Mouse (Mus musculus): ENCODE data around the gene Dach2. TPM values are rescaled to one million over a fixed set of nuclear protein-coding genes. Genes with fewer than 3 reads are reported as not detected.
A peak's percentile ranks its signal among the peaks of the same experiment; 100 is the strongest.
"Not testable (repeated sequence)": the region's sequence is repeated elsewhere in the genome, so short reads cannot be mapped to it uniquely, and the experiment has no call there.

The Dach2 gene
- total RNA-seq (2021): under 1 TPM; 0.18 to 0.21 TPM
- long read RNA-seq, experiment 1: 0 reads
- long read RNA-seq, experiment 2, partial matches to known transcripts: 0 of 1 reads
- long read RNA-seq, experiment 2, other reads (novel, unspliced or antisense): 1 of 1 reads

DNA sequence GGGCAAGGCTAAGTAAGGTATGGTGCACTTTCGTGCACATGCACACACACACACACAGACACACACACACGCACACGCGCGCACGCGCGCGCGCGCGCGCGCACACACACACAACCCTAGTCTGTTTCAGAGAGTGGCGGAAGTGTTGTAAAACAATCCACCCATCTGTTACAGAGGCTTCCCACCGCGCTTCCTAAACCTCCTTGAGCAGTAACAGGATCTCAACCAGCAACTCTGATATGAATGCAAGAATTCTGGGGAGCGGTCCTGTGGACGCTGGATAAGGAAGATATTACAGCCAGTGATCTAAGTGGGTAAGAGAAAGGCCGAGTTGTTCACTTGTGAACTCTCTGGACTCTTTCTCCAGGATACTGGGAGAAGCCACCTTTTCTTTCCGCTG, at the start of gene Dach2:
Dach2 (plus strand) TSS at position 107 of the 400 bp plus-strand sequence.
- intact Hi-C loops (cut with DNase I; ENCODE audit: low total_unique reads): no loop called here
- DNase-seq: no peak

GRCm38 (mm10) chrX:113252427-113252826, 44.9 kb upstream of the Dach2 start:
- intact Hi-C loops (cut with DNase I; ENCODE audit: low total_unique reads); DNase-seq: not testable (repeated sequence)

DNA sequence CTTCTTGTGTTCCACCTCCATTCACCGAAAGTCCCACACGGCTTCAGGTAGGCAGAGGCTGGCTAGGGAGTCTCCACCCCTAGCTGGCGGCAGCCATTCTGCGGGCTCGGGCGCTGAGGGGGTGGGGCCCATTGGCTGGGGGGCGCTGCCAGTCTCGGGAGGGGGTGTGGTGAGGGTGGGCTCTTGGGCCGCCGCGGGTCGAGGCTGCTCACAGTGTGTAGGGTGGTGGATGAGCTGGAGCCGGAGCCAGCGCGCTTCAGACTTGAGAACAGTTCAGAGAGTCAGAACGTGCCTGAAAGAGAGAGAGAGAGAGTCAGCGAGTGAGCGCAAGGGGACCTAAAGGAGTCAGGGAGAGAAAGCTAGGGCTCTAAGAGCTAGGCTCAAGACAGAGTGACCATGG, 721 bp downstream of the Dach2 start:
- peak; percentile 13 for DNase-seq
- intact Hi-C loops (cut with DNase I; ENCODE audit: low total_unique reads): no loop called here

- intact Hi-C loops (cut with DNase I; ENCODE audit: low total_unique reads): no loop called here
- DNase-seq: no peak
Observed at GRCm38 (mm10) chrX:113298468-113298867, 1.2 kb downstream of the Dach2 start.

DNA sequence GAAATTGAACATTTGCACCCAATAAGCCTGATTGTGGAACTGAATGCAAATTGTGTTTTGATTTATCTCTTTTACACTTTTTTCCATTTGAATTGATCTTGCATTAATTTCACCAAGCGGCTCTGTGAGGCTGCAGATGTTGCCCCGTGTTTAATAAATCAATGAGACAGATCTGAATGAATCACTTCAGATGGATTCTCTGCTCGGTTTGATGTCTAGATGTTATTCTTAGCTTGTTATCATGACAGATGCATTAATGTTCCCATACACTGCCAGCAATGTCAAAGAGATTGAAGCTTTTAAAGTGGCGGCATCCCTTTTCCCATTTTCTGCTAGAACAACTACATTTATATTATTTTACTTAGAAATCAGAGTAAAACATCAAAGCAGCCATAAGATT, 7.0 kb downstream of the Dach2 start:
- intact Hi-C loops (cut with DNase I; ENCODE audit: low total_unique reads): no loop called here
- DNase-seq: no peak

DNA sequence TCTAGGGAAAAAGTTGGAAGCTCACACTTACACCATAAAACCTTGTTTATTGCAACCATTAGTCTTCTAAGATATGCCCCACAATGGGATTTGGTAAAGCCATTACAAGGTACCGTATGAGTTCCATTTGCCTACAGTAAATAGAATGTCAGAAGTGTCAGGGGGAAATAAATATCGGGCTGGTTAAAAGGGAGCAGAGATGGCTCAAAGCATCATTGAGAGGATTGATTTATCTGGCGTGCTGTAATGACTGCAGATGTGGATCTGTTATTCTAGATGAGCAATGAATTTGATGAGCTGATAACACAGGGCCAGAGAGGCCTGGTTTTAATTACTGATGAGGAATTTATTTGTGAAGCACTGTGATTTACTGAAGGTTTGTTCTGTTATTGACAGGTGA, 40.8 kb downstream of the Dach2 start:
- no peak for DNase-seq
- intact Hi-C loops (cut with DNase I; ENCODE audit: low total_unique reads): no loop called here

DNA sequence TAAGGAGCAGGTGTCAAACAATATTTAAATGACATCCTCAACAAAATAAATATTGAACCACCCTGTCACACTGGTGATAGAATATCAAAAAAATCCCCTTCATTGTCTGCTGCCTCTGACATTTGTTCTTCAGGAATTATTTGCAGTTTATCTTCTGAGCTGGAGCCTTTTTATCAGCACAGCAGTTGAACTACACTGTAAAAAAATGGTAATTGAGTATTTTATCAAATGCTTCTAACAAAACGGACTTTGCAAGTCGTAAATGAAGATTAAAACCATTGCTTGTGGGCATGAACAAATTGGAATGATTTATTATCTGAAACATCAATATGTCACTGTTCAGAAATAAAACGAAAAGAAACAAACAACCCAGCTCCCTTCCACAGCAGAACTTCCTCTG, 97.1 kb downstream of the Dach2 start:
- intact Hi-C loops (cut with DNase I; ENCODE audit: low total_unique reads): no loop called here
- DNase-seq: no peak

DNA sequence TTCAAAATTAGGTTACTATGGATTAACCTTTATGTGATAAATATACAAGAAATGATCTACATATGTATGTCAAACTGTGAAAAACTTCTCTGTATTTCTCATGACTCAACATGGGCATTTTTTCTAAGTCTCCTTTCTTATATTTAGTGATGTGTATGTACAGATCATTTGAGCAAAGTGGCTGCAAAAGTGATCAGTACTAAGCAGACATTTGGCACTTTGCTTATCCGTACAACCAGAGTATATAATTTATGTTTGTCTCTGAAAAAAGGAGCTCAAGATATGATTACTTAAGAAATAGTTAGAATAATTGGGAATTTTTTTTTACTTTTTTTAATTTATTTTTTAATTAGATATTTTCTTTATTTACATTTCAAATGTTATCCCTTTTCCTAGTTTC, 111.4 kb downstream of the Dach2 start:
- intact Hi-C loops (cut with DNase I; ENCODE audit: low total_unique reads): no loop called here
- no peak for DNase-seq

DNA sequence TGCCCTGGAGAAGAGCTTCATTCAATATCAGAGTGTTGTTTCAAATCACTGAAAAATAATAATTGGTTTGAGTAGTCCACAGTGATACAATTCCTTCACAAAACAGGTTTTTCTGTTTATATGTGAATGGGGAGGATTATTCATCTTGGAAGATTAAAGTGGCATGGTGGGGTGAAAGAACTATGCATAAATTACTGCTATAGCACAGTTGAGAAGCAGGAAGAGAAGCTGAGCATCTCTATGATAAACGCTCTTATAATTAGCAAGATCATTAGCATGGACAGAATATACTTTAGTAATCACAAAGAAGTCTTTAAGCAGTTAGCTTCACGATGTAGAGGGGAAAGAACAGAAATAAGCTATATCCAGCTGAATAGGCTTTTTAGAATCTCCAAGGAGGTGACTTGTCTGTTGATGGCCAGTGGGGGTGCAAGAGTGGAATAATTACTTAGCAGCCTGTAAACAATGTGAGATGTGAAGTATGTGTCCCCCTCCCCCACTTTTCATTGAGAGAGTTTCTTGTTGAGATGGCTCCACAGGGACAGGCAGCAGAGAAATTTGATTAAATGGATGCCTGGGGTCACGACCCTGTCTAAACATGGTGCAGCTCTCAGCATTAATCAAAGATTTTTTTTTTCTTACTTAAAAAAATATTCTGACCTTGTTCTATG, 124.3 kb downstream of the Dach2 start:
- DNase-seq: no peak
- intact Hi-C loops (cut with DNase I; ENCODE audit: low total_unique reads): no loop called here

- no peak for DNase-seq
- intact Hi-C loops (cut with DNase I; ENCODE audit: low total_unique reads): no loop called here
Observed at GRCm38 (mm10) chrX:113482131-113482530, 184.8 kb downstream of the Dach2 start.

GRCm38 (mm10) chrX:113545106-113545505, 247.8 kb downstream of the Dach2 start:
- intact Hi-C loops (cut with DNase I; ENCODE audit: low total_unique reads): no loop called here
- DNase-seq: no peak

GRCm38 (mm10) chrX:113563897-113564296, 266.6 kb downstream of the Dach2 start:
- intact Hi-C loops (cut with DNase I; ENCODE audit: low total_unique reads): no loop called here
- no peak for DNase-seq

DNA sequence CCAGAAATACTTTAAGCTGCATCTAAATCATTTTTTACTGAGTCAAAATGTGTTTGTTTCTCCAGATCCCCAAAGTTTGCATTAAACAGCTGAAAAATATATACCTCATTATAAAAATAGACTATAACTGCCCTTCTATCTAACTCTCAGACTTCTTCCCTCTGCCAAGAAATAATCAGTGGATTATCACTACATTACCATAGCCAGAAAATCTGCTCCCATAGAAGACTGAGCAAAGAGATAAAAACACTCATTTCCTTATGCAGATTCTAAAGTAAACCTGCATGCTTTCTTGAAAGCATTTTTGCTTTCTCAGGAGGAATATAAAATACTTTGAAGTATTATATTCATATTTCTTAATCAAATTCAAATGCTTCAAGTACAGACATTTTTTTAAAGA, 368.8 kb downstream of the Dach2 start:
- DNase-seq: no peak
- intact Hi-C loops (cut with DNase I; ENCODE audit: low total_unique reads): no loop called here

DNA sequence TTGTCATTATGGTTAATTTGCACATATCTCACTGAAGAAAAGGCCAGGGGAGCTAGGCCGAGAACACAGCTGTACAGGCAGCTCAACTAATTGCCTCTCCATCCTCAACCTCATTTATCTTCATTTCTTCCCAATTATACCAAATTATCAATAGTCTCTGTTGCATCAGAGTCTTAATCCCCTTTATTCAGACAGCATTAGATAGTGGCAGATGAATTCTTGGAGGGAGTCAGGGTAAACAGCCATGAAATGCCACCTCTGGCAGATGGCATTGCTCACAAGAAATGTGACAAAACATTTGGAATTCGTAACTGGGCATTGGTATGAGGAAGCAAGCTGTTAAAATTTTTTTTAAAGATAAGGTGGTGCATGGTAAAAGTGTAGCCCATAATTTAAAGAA, 389.9 kb downstream of the Dach2 start:
- intact Hi-C loops (cut with DNase I; ENCODE audit: low total_unique reads): no loop called here
- DNase-seq: no peak

- DNase-seq: no peak
- intact Hi-C loops (cut with DNase I; ENCODE audit: low total_unique reads): no loop called here
Observed at GRCm38 (mm10) chrX:113712363-113712762, 415.1 kb downstream of the Dach2 start.

- intact Hi-C loops (cut with DNase I; ENCODE audit: low total_unique reads): no loop called here
- DNase-seq: no peak
Observed at GRCm38 (mm10) chrX:113724124-113724523, 426.8 kb downstream of the Dach2 start.

- DNase-seq: no peak
- intact Hi-C loops (cut with DNase I; ENCODE audit: low total_unique reads): no loop called here
Observed at GRCm38 (mm10) chrX:113747122-113747521, 449.8 kb downstream of the Dach2 start.

GRCm38 (mm10) chrX:113792264-113792663, 495.0 kb downstream of the Dach2 start:
- intact Hi-C loops (cut with DNase I; ENCODE audit: low total_unique reads): no loop called here
- no peak for DNase-seq

- no peak for DNase-seq
- intact Hi-C loops (cut with DNase I; ENCODE audit: low total_unique reads): no loop called here
Observed at GRCm38 (mm10) chrX:113810369-113810768, 513.1 kb downstream of the Dach2 start.

DNA sequence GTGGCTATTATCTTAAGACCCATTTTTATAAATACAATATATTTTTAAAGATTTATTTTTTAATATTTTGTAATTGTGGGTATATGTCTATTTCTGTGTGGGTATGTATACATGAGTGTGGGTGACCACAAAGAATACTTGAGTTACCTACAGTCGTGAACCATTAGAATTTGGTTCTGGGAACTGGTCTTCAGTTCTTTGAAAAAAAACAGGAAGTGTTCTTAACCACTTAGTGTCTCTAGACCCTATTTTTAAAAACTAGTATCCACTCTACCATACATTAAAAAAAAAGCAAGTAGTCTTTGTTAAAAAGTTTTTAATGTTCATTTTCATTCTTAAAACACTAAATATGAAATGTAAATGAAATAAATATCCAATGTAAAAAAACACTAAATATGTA, 529.5 kb downstream of the Dach2 start:
- intact Hi-C loops (cut with DNase I; ENCODE audit: low total_unique reads): no loop called here
- no peak for DNase-seq

DNA sequence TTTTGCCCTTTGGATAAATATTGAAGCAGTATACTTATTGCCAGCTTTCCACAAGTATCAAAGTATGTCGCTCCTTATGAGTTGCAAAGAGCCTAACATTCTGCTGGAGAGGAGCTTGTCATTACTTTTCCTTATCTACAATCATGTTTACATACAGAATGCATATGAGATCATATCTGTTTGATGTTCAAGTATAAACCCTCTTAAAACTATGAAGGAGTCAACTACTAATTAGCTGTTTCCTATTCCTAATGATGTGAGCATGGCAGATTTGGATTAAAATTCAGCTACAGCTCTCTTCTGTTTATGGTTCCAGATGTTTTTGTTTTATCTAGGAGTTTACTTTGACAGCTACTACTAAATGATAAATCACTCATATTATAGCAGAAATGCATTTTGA, 535.8 kb downstream of the Dach2 start:
- intact Hi-C loops (cut with DNase I; ENCODE audit: low total_unique reads): no loop called here
- no peak for DNase-seq
